Mouse (Mus musculus): ENCODE data around the gene Entpd7.

DNA sequence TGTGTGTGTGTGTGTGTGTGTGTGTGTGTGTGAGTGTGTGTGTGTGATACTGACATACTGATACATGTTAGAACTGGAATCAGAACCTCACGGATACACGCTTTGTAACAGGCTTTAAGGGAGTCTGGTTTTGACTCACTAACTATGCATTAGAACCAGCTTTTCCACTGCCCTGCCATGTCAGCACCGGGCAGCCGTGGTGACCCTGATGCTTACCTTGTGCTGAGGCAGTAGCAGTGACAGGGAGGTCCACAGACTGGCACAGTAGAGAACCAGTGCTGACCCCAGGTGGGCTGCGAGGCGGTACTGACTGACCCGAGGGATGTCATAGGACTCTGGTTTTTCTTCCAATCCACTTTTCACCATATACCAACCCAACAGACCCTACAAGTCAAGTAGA lies 53.9 kb downstream of the Entpd7 start:
- TF ChIP-seq EP300 (optimal IDR thresholded peaks at IDR 0.05) = no peak
- no peak for TF ChIP-seq CTCF (IDR thresholded peaks at IDR 0.05; ENCODE audit: low read depth)
